Mouse (Mus musculus) neutrophil, adult 65 days (primary cell): ENCODE measurements around the gene Prdm12. TPM values are rescaled to one million over a fixed set of nuclear protein-coding genes. Genes with fewer than 3 reads are reported as not detected.

ENCODE experiments used
- total RNA-seq: library from RNA; stranded (reverse); gene quantifications from 2 replicates; pipeline ENCODE4 v1.2.4, GENCODE M21; 2023

Gene Prdm12
- not detected in 2 replicates for total RNA-seq

DNA sequence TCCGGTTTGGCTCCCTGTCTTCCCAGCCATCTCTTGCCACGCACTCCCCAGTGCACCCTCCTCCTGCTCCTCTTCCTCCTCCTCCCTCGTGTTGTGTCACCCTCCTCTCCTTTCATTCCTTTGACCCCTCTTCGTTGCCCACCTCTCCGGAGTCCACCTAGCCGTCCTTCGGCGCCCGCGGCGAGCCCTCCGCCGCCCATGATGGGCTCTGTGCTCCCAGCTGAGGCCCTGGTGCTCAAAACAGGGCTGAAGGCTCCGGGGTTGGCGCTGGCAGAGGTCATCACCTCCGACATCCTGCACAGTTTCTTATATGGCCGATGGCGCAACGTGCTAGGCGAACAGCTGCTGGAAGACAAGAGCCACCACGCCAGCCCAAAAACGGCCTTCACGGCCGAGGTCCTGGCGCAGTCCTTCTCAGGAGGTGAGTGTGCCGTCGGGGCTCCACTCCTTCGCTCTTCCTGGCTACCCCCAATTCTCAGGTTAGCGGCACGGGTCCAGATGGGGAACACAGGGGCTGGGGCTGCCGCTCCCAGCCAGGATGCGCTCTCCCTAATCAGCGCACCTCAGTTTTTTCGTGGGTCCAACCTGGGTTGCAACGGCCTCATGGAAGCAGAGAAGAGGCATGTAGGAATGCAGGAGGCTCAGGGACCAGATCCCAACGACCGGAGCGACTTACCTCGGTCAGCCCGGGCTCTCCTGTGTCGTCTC is at the start of gene Prdm12:
Prdm12 (plus strand) TSS at position 137 of the 708 bp plus-strand sequence.

DNA sequence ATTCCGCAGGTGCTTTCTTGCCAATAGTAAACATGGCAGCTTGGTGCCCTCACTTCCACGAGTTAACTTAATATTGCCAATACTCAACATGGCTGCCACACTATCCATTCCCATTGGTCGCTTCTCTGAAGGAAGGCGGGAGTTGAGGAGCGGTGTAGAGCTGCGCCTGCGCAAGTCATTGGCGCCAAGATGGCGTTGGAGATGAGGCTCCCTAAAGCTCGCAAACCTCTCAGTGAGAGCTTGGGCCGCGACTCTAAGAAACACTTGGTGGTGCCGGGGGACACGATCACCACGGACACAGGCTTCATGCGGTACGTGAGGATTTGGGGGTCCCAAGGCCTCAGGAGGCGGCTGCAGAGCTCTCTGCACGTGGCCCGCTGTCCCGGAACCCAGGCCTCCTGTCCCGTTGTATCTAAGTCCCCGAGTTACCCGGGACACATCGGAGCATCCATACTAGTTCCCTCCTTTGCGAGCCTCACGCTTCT is 30.8 kb downstream of the Prdm12 start, which contains the start of gene Exosc2:
Exosc2 (plus strand) TSS at position 165 of the 485 bp plus-strand sequence.

DNA sequence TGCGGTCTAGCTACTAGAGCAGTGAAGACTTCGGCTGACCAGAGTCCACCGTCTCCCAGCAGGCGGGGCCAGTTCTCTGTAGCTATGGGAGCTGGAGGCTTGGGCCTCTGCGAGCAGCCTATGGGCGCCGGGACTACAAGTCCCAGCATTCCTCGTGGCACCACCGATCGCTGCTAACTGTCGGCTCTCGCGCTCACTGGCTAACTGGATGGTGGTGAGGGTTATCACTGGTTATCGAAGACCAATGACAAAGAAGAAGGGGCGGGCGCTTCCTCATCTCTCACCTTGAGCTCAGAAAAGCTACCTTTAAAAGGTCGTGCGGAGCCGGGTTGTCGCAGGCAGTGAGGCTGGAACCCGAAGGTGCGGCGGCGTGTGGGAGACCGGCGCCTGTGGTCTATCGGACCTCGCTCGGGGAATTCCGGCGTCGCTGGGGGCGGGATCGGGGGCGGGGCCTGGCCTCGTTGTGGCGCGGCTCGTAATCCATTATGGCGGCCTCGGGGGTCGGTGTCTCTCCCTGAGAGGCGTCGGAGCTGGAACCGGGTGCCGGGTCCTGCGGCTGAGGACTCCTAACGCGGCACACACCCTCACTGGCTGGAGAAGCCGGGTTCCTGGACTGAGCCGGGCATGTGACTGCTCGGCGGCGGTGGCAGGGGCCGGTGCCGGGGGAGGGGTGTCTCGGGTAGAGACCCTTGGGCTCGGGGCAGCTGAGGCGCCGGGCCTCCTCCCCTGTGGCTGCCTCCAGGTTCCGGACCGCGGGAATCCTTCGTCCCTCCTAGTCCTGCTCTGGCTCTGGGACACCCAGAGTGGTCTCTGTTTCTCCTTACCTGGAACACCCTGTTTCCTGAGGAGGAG is 48.5 kb downstream of the Prdm12 start, which contains the start of gene Abl1:
Abl1 (plus strand) TSS at position 303 of the 852 bp plus-strand sequence.

Other genes starting within 250 kb of the Prdm12 start
- 62.9 and 69.8 TPM in 2 replicates for gene Ass1, start 169.8 kb upstream of the Prdm12 start, total RNA-seq
- 4.9 and 6.0 TPM in 2 replicates for gene Fubp3, start 67.4 kb upstream of the Prdm12 start, total RNA-seq
- 10.6 and 13.5 TPM in 2 replicates for gene Exosc2, start 30.7 kb downstream of the Prdm12 start, total RNA-seq
- gene Abl1, start 48.3 kb downstream of the Prdm12 start, total RNA-seq, result 27.5 and 38.7 TPM in 2 replicates
- gene Qrfp, start 170.5 kb downstream of the Prdm12 start, total RNA-seq, result not detected in 2 replicates
- gene Fibcd1, start 206.0 kb downstream of the Prdm12 start, total RNA-seq, result not detected in 2 replicates
- gene Lamc3, start 247.3 kb downstream of the Prdm12 start, total RNA-seq, result not detected in 2 replicates